Mouse (Mus musculus) stomach, postnatal 0 days (tissue): Measurements from ENCODE around the gene Negr1.

Source experiments
- CTCF ChIP-seq: IDR thresholded peaks from 2 replicates; pipeline ENCODE4 v1.5.1; 2016; ENCODE audit warnings: antibody characterized with exemption, low read depth, mild to moderate bottlenecking, moderate library complexity
- EP300 ChIP-seq: optimal IDR thresholded peaks from 2 replicates; pipeline ENCODE3; 2016; ENCODE audit warnings: antibody characterized with exemption

DNA sequence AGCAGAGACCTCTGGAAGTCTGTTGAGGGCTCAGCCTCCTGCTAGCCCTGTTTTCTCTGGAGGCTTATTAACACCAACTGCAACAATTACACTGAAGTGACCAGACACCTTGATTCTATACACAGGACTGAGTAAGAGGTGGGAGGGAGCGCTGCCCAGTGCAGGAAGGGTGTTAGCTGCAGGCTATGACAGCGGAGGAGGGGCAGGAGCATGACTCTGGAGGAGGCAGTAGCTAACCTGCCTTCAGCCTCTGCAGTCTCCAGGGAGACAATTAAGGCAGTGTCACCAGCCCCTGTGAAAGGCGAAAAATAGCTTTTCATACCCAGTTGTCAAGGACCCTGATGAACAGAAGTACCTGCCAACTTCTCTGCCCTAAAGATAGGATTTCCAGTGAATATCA, 694.3 kb downstream of the Negr1 start:
- TF ChIP-seq CTCF (no peak), EP300 (no peak)
